Mouse (Mus musculus) E14TG2a.4 (cell line): Measurements from ENCODE around the gene Ccdc51.

Source experiments
- H3K27me3 ChIP-seq: 2 replicates; pipeline ENCODE4 v1.6.1; 2014; ENCODE audit warnings: low read length, control low read depth; ENCODE audit not compliant: insufficient read depth
- H3K36me3 ChIP-seq: 2 replicates; pipeline ENCODE4 v1.6.1; 2014; ENCODE audit warnings: low read length, control low read depth; ENCODE audit not compliant: insufficient read depth
- H3K4me1 ChIP-seq: replicated peaks from 2 replicates; pipeline ENCODE4 v1.6.1; 2014; ENCODE audit warnings: low read depth, low read length, control low read depth
- H3K4me3 ChIP-seq: replicated peaks from 2 replicates; pipeline ENCODE4 v1.5.1; 2014; ENCODE audit warnings: mild to moderate bottlenecking, low read length
- H3K9me3 ChIP-seq: 2 replicates; pipeline ENCODE4 v1.6.1; 2014; ENCODE audit warnings: low read length, control low read depth
- CTCF ChIP-seq: conservative IDR thresholded peaks from 2 replicates; pipeline ENCODE4 v1.5.1; 2014; ENCODE audit warnings: low read length
- NANOG ChIP-seq: IDR thresholded peaks from 2 replicates; pipeline ENCODE4 v1.6.1; 2014; ENCODE audit warnings: borderline replicate concordance, low read length, mixed read lengths
- POU5F1 ChIP-seq: IDR thresholded peaks from 2 replicates; pipeline ENCODE4 v1.6.1; 2014; ENCODE audit warnings: low read length, borderline replicate concordance

The Ccdc51 gene

GRCm38 (mm10) chr9:109055271-109056030 lies 26.8 kb upstream of the Ccdc51 start:
- Histone ChIP-seq H3K9me3 (no peaks in the 10 kb centered on the region), H3K4me3 (peak overlapping the region; percentile 41), H3K4me1 (peaks cover 96% of the 10 kb centered on the region), H3K36me3 (peaks cover 34% of the 10 kb centered on the region), H3K27me3 (no peaks in the 10 kb centered on the region)
- TF ChIP-seq POU5F1 = no peak
- TF ChIP-seq CTCF = no peak
- no peak for TF ChIP-seq NANOG

GRCm38 (mm10) chr9:109056081-109056690 lies 26.1 kb upstream of the Ccdc51 start:
- peaks cover 42% of the 10 kb centered on the region for H3K36me3 ChIP-seq
- no peak for TF ChIP-seq POU5F1
- no peak for TF ChIP-seq NANOG
- TF ChIP-seq CTCF = no peak
- no peaks in the 10 kb centered on the region for H3K27me3 ChIP-seq
- H3K9me3 ChIP-seq = no peaks in the 10 kb centered on the region
- H3K4me3 ChIP-seq = 0 out of 2 replicates have a peak overlapping the region, but pooled peaks have one; percentile 1
- H3K4me1 ChIP-seq = peaks cover 94% of the 10 kb centered on the region

- Histone ChIP-seq H3K27me3 (no peaks in the 10 kb centered on the region), H3K4me1 (peaks cover 91% of the 10 kb centered on the region), H3K36me3 (peaks cover 46% of the 10 kb centered on the region), H3K9me3 (no peaks in the 10 kb centered on the region), H3K4me3 (no peak overlapping the region)
- TF ChIP-seq POU5F1 (no peak), CTCF (no peak), NANOG (no peak)
Measured at GRCm38 (mm10) chr9:109056916-109057315, 25.4 kb upstream of the Ccdc51 start.

- Histone ChIP-seq H3K27me3 (no peaks in the 10 kb centered on the region), H3K9me3 (no peaks in the 10 kb centered on the region), H3K4me3 (no peak overlapping the region), H3K4me1 (peaks cover 85% of the 10 kb centered on the region), H3K36me3 (peaks cover 52% of the 10 kb centered on the region)
- no peak for TF ChIP-seq CTCF
- no peak for TF ChIP-seq NANOG
- TF ChIP-seq POU5F1 = no peak
Measured at GRCm38 (mm10) chr9:109057543-109057942, 24.8 kb upstream of the Ccdc51 start.

- Histone ChIP-seq H3K4me1 (peaks cover 78% of the 10 kb centered on the region), H3K4me3 (peak overlapping the region; percentile 67), H3K36me3 (peaks cover 59% of the 10 kb centered on the region)
Measured at GRCm38 (mm10) chr9:109058006-109058765, 24.1 kb upstream of the Ccdc51 start.

GRCm38 (mm10) chr9:109059136-109059903 lies 23.0 kb upstream of the Ccdc51 start, which contains the start of gene Trex1:
Gene Trex1 (minus strand): TSS chr9:109059734.
- Histone ChIP-seq H3K4me1 (peaks cover 67% of the 10 kb centered on the region), H3K4me3 (peak within 1 kb of the TSS; percentile 67), H3K9me3 (no peaks in the 10 kb centered on the region), H3K27me3 (no peaks in the 10 kb centered on the region), H3K36me3 (peaks cover 70% of the 10 kb centered on the region)
- TF ChIP-seq NANOG (no peak), CTCF (peak; percentile 78)

More at GRCm38 (mm10) chr9:109058006-109058765, 24.1 kb upstream of the Ccdc51 start:
- Histone ChIP-seq H3K9me3 (no peaks in the 10 kb centered on the region), H3K27me3 (no peaks in the 10 kb centered on the region)
- TF ChIP-seq POU5F1 = no peak
- TF ChIP-seq CTCF = no peak
- TF ChIP-seq NANOG = no peak

GRCm38 (mm10) chr9:109060184-109060897 lies 22.0 kb upstream of the Ccdc51 start:
- TF ChIP-seq POU5F1 = no peak
- TF ChIP-seq NANOG = no peak
- TF ChIP-seq CTCF = no peak
- Histone ChIP-seq H3K9me3 (no peaks in the 10 kb centered on the region), H3K4me1 (peaks cover 57% of the 10 kb centered on the region), H3K4me3 (peak overlapping the region; percentile 67), H3K36me3 (peaks cover 79% of the 10 kb centered on the region), H3K27me3 (no peaks in the 10 kb centered on the region)
